Mouse (Mus musculus) C2C12 (cell line): ENCODE results near the gene Hivep2. TPM values are rescaled to one million over a fixed set of nuclear protein-coding genes. Genes with fewer than 3 reads are reported as not detected.

Experiments used
- H3K27me3 ChIP-seq: one replicate; pipeline ENCODE4 v1.6.1; 2011; ENCODE audit not compliant: control insufficient read depth, insufficient read depth, insufficient read length
- H3K36me3 ChIP-seq: one replicate; pipeline ENCODE4 v1.6.1; 2011; ENCODE audit not compliant: control insufficient read depth, insufficient read depth
- H3K4me3 ChIP-seq: one replicate; pipeline ENCODE4 v1.5.1; 2011; ENCODE audit warnings: mild to moderate bottlenecking, control low read depth; ENCODE audit not compliant: poor library complexity, insufficient read depth, severe bottlenecking
- H3K79me2 ChIP-seq: one replicate; pipeline ENCODE4 v1.6.1; 2011; ENCODE audit not compliant: control insufficient read depth, insufficient read depth
- H3K79me3 ChIP-seq: one replicate; pipeline ENCODE4 v1.6.1; 2011; ENCODE audit warnings: low read depth, control low read depth
- H3ac ChIP-seq: one replicate; pipeline ENCODE3; 2011; ENCODE audit warnings: low read depth; ENCODE audit not compliant: control insufficient read depth, insufficient read length
- CEBPB ChIP-seq: IDR thresholded peaks from one replicate; pipeline ENCODE4 v1.6.1; 2011; ENCODE audit warnings: low read depth, mild to moderate bottlenecking, control low read depth, moderate library complexity
- CTCF ChIP-seq: IDR thresholded peaks from one replicate; pipeline ENCODE4 v1.5.1; 2011; ENCODE audit not compliant: control insufficient read depth, insufficient read depth, insufficient read length
- FOSL1 ChIP-seq: IDR thresholded peaks from one replicate; pipeline ENCODE4 v1.8.0; 2011; ENCODE audit warnings: mild to moderate bottlenecking, low read length; ENCODE audit not compliant: poor library complexity, insufficient read depth, severe bottlenecking
- MAX ChIP-seq: IDR thresholded peaks from one replicate; pipeline ENCODE4 v1.6.1; 2011; ENCODE audit warnings: mild to moderate bottlenecking, control low read depth
- MYOD1 ChIP-seq: IDR thresholded peaks from one replicate; pipeline ENCODE4 v1.6.1; 2011; ENCODE audit warnings: low read depth; ENCODE audit not compliant: control insufficient read depth, insufficient read length
- MYOG ChIP-seq: IDR thresholded peaks from one replicate; pipeline ENCODE4 v1.6.1; 2011; ENCODE audit not compliant: control insufficient read depth, insufficient read length; ENCODE audit errors: extremely low read depth
- USF1 ChIP-seq: IDR thresholded peaks from one replicate; pipeline ENCODE4 v1.6.1; 2011; ENCODE audit warnings: low read depth, mild to moderate bottlenecking, control low read depth, moderate library complexity
- polyA plus RNA-seq: library from polyadenylated mRNA; unstranded; fragments of >200 nt; fragmentation: generic; extraction: Trizol; gene quantifications from one replicate; pipeline ENCODE4 v1.2.1, GENCODE M21; 2012; ENCODE audit warnings: missing spikeins

Gene Hivep2
- polyA plus RNA-seq, 1 experiment, result 2.9 TPM

- Histone ChIP-seq H3K79me3 (no peaks in the 10 kb centered on the region), H3K27me3 (no peaks in the 10 kb centered on the region), H3K36me3 (no peaks in the 10 kb centered on the region), H3K79me2 (no peaks in the 10 kb centered on the region), H3K4me3 (no peak overlapping the region), H3ac (no peak overlapping the region)
- TF ChIP-seq FOSL1, result no peak
- no peak for TF ChIP-seq MYOD1
- TF ChIP-seq CTCF, result no peak
- TF ChIP-seq MYOG, result no peak
- no peak for TF ChIP-seq MAX
- TF ChIP-seq USF1, result no peak
- no peak for TF ChIP-seq CEBPB
These were observed 225.3 kb downstream of the Hivep2 start for GRCm38 (mm10) chr10:14191202-14191601.

DNA sequence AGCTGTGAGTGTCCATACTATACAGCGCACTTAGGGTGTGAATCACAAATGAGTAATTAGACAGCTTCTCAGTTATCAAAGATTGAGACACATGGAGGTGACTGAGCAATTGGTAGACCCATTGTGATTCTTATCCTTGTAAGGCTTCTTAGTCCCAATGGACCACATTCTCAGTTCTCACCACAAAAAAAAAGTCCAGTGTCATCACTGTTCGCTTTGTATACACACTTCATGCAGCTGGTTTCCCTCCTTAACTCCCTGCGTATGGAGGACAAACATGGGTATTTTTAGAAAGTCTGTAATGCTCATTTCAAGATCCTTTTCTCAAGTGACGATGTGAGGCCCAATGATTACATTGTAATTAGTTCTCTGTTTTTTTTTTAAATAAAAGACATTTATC, 226.3 kb downstream of the Hivep2 start:
- H3K27me3 ChIP-seq, result no peaks in the 10 kb centered on the region
- no peak overlapping the region for H3K4me3 ChIP-seq
- H3K36me3 ChIP-seq, result no peaks in the 10 kb centered on the region
- H3K79me2 ChIP-seq, result no peaks in the 10 kb centered on the region
- no peak for TF ChIP-seq MYOG
- peak; percentile 20 for TF ChIP-seq FOSL1
- TF ChIP-seq MAX, result no peak
- TF ChIP-seq CEBPB, result no peak
- peak; percentile 8 for TF ChIP-seq MYOD1
- TF ChIP-seq CTCF, result no peak
- TF ChIP-seq USF1, result no peak
- no peak overlapping the region for H3ac ChIP-seq
- H3K79me3 ChIP-seq, result no peaks in the 10 kb centered on the region

- H3K79me2 ChIP-seq, result no peaks in the 10 kb centered on the region
- no peaks in the 10 kb centered on the region for H3K79me3 ChIP-seq
- TF ChIP-seq FOSL1, result no peak
- TF ChIP-seq MYOG, result no peak
- TF ChIP-seq CTCF, result no peak
- TF ChIP-seq MYOD1, result no peak
- TF ChIP-seq USF1, result no peak
- no peak for TF ChIP-seq MAX
- TF ChIP-seq CEBPB, result no peak
- no peaks in the 10 kb centered on the region for H3K27me3 ChIP-seq
- H3ac ChIP-seq, result no peak overlapping the region
- no peak overlapping the region for H3K4me3 ChIP-seq
- no peaks in the 10 kb centered on the region for H3K36me3 ChIP-seq
These were observed 227.8 kb downstream of the Hivep2 start for GRCm38 (mm10) chr10:14193702-14194101.

DNA sequence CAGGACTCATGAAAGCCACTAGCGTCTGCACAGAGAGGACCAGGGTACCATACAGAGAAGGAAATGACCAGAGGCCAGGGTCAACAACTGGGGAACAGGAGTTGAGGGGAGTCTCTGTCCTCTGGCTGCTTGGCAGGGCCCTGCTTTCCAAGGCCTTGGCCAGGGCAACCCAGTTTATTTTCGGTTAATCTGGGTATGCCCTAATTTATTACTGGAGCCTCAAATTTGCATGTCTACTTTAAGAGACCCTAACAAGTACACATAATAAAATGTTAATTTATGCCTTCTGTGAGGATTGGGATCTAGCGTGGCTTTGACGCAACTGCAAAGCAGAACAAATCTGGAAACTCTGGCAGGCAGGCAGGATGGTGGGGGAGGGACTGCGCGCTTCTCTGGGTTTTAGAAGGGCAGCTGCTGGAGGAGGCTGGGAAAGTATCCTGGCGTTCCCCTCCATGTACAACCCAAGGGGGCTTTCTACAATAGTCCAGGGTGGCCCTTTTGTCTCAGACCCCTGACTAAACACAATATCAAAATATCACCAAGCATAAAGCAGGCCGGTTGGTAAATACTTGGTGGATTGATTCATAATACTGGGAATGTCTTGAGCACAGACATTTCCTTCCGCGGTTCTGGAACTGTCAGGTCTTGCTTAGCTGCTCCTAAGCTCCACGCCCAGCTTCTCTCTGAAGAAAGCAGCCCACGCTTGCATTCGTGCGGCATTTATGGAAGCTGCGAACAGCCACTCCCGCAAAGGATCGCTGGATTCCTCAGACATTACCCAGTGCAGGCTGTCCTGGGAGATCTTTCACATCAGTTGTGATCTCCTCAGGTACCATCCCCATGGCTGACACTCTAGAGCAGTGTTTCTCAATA, 230.1 kb downstream of the Hivep2 start:
- Histone ChIP-seq H3ac (no peak overlapping the region), H3K27me3 (no peaks in the 10 kb centered on the region), H3K79me2 (no peaks in the 10 kb centered on the region), H3K36me3 (no peaks in the 10 kb centered on the region), H3K79me3 (no peaks in the 10 kb centered on the region), H3K4me3 (no peak overlapping the region)
- TF ChIP-seq MYOG (no peak), MYOD1 (no peak), CTCF (no peak), MAX (no peak), USF1 (no peak), CEBPB (no peak), FOSL1 (no peak)

DNA sequence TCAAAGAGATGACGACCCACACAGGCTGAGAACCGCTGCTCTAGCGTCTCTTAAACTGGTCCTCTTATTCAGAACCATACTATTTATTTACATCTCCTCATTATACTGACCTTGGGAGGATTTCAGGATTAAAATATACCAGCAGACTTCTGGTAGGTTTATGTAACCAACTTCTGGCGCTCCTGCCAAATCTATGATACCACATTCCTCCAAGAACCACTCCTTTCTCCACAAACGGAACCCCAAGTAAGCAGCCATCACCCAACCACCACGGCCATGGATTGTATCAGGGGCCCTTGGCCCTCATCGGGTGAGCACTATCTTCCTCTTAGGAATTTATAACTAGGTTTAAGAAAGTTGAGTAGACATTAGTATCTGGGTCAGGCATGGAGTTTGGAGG, 230.9 kb downstream of the Hivep2 start:
- TF ChIP-seq CTCF (no peak), MAX (no peak), CEBPB (no peak), MYOG (no peak), MYOD1 (no peak), USF1 (no peak), FOSL1 (no peak)
- Histone ChIP-seq H3K27me3 (no peaks in the 10 kb centered on the region), H3K79me2 (no peaks in the 10 kb centered on the region), H3K79me3 (no peaks in the 10 kb centered on the region), H3K36me3 (no peaks in the 10 kb centered on the region), H3K4me3 (no peak overlapping the region), H3ac (no peak overlapping the region)
